Mouse (Mus musculus): ENCODE data around the gene Exosc10.

DNA sequence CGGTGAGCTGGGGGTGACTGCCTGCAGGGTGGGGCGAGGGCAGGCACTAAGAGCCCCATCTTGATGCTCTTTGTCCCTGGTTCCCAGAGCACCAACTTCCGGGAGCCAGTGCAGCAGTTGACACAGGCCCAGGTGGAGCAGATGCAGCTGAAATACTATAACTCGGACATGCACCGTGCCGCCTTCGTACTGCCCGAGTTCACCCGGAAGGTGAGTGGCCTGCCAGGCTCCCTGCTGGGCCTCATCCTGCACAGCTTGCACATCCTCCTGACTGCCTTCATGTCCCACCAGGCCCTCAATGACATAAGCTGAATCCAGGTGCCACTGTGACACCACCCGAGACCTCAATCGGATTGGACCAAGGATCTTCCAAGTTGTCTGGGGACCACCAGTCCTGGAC, 35.8 kb downstream of the Exosc10 start:
- TF ChIP-seq GATA1 (IDR thresholded peaks at IDR 0.05; ENCODE audit: borderline replicate concordance, low read length) = no peak
- no peak for TF ChIP-seq FLI1 (IDR thresholded peaks at IDR 0.05; ENCODE audit: low read length)
